Mouse (Mus musculus) embryonic facial prominence, embryonic 14.5 days (tissue): ENCODE data around the gene Fam189b. TPM values are rescaled to one million over a fixed set of nuclear protein-coding genes. Genes with fewer than 3 reads are reported as not detected.

Experiments
- ATAC-seq: fragments of 200-750 bp; cut with Nextera tagmentation; 2 replicates; pipeline ENCODE4 v1.8.0; 2017; ENCODE audit warnings: low read depth, moderate number of reproducible peaks, moderate TSS enrichment
- DNase-seq: peaks from one replicate; pipeline ENCODE4 v3.0.0-alpha.2; 2015; ENCODE audit warnings: low spot score
- H3K27ac ChIP-seq: fragments of 300-500 bp; sonication (generic); replicated peaks from 2 replicates; pipeline ENCODE4 v1.5.1; 2014; ENCODE audit warnings: low read depth, mild to moderate bottlenecking, low read length, moderate library complexity
- H3K27me3 ChIP-seq: fragments of 300-500 bp; sonication (generic); replicated peaks from 2 replicates; pipeline ENCODE4 v1.6.1; 2014; ENCODE audit warnings: low read length; ENCODE audit not compliant: control insufficient read depth, insufficient read depth
- H3K36me3 ChIP-seq: fragments of 300-500 bp; sonication (generic); 2 replicates; pipeline ENCODE4 v1.6.1; 2014; ENCODE audit warnings: low read length, mixed read lengths; ENCODE audit not compliant: control insufficient read depth, insufficient read depth
- H3K4me1 ChIP-seq: fragments of 300-500 bp; sonication (generic); 2 replicates; pipeline ENCODE4 v1.6.1; 2014; ENCODE audit warnings: antibody characterized with exemption, low read length; ENCODE audit not compliant: control insufficient read depth, insufficient read depth
- H3K4me2 ChIP-seq: fragments of 300-500 bp; sonication (generic); 2 replicates; pipeline ENCODE4 v1.6.1; 2014; ENCODE audit warnings: low read depth, mild to moderate bottlenecking, low read length, moderate library complexity, mixed read lengths
- H3K4me3 ChIP-seq: fragments of 300-500 bp; sonication (generic); 2 replicates; pipeline ENCODE4 v1.5.1; 2014; ENCODE audit warnings: low read depth, mild to moderate bottlenecking, low read length
- H3K9ac ChIP-seq: fragments of 300-500 bp; sonication (generic); 2 replicates; pipeline ENCODE4 v1.6.1; 2014; ENCODE audit warnings: low read depth, mild to moderate bottlenecking, low read length, moderate library complexity, mixed read lengths
- H3K9me3 ChIP-seq: fragments of 300-500 bp; sonication (generic); 2 replicates; pipeline ENCODE4 v1.6.1; 2016; ENCODE audit warnings: low read length; ENCODE audit not compliant: control insufficient read depth
- WGBS: fragments of 180-500 bp; shearing (Covaris S2); extraction: QIAGEN DNeasy Blood & Tissue Kit; methylation state at CpG from one replicate; pipeline ENCODE4 v1.1.7; 2014; 5-methylcytosine and 5-hydroxymethylcytosine counted together
- polyA plus RNA-seq: library from polyadenylated mRNA; unstranded; fragments of >200 nt; fragmentation: Nextera tagmentation; extraction: Ambion mirVana; gene quantifications from 2 replicates; pipeline ENCODE4 v1.2.1, GENCODE M21; 2014

Gene Fam189b
- polyA plus RNA-seq, 1 experiment from 2014 or later = 27.9 TPM

DNA sequence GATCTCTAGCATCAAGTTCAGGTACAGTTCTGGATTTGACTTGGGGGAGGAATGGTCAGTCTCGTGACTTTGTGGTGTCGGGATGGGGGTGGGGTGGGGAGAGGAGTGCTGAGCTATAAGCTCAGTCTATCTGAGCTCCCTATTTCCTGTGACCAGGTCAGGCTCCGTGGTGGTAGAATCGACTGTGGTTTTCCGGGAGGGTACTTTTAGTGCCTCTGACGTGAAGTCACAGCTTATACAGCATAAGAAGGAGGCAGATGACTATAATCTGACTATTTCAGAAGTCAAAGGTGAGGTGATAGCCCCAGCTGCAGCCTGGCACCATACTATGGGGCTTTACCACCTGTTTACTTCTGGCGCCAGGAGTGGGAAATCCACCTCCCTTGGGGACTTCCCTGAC lies 48.4 kb downstream of the Fam189b start:
- DNase-seq = no peak
- H3K27ac ChIP-seq = no peak overlapping the region
- H3K27me3 ChIP-seq = no peaks in the 10 kb centered on the region
- WGBS = 64% methylated on average over 7 of the region's 7 CpGs
- no peak overlapping the region for H3K9ac ChIP-seq
- no peak for ATAC-seq
- peaks cover 13% of the 10 kb centered on the region for H3K4me1 ChIP-seq
- no peak overlapping the region for H3K4me3 ChIP-seq
- H3K4me2 ChIP-seq = no peak overlapping the region
- 0 out of 2 replicates have a peak, but pooled peaks cover 9% of the 10 kb centered on the region for H3K36me3 ChIP-seq
- no peaks in the 10 kb centered on the region for H3K9me3 ChIP-seq

GRCm38 (mm10) chr3:89231772-89232275 lies 48.9 kb downstream of the Fam189b start:
- no peak for DNase-seq
- ATAC-seq = no peak
- 77% methylated on average over 16 of the region's 16 CpGs for WGBS
- Histone ChIP-seq H3K9me3 (no peaks in the 10 kb centered on the region), H3K27me3 (no peaks in the 10 kb centered on the region), H3K4me2 (no peak overlapping the region), H3K27ac (no peak overlapping the region), H3K4me1 (peaks cover 9% of the 10 kb centered on the region), H3K36me3 (0 out of 2 replicates have a peak, but pooled peaks cover 9% of the 10 kb centered on the region), H3K9ac (no peak overlapping the region), H3K4me3 (no peak overlapping the region)

GRCm38 (mm10) chr3:89232614-89233013 lies 49.7 kb downstream of the Fam189b start:
- Histone ChIP-seq H3K9me3 (no peaks in the 10 kb centered on the region), H3K9ac (no peak overlapping the region), H3K4me3 (no peak overlapping the region), H3K4me2 (no peak overlapping the region), H3K4me1 (0 out of 2 replicates have a peak, but pooled peaks cover 6% of the 10 kb centered on the region), H3K36me3 (0 out of 2 replicates have a peak, but pooled peaks cover 14% of the 10 kb centered on the region), H3K27me3 (no peaks in the 10 kb centered on the region), H3K27ac (no peak overlapping the region)
- DNase-seq = no peak
- ATAC-seq = no peak
- 60% methylated on average over 5 of the region's 6 CpGs for WGBS

DNA sequence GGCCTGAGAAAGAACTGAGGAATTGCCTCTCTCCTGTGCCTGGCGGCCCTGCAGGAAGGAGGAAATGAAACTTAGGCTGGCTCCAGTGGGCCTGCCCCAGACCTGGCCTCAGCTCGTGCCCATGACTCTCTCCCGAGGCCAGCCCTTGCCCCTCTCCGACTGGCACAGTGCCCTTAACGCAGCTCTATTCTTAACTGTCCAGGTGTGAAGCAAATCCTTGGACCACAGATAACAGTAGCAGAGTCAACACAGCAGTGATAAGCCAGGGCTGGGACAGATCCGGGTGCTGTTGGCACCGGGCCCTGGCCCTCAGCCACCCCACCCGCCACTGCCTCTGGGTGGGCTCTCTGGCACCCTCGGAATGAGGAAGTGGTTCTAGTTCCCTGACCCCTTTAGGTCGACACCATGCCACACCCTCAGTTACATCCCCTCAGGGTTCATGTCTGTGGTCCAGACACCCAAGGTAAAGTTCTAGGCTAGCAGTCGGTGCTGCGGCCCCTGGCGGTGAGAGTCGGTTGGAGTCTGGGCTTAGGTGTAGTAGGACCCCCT lies 50.7 kb downstream of the Fam189b start:
- Histone ChIP-seq H3K4me3 (no peak overlapping the region), H3K4me1 (0 out of 2 replicates have a peak, but pooled peaks cover 2% of the 10 kb centered on the region), H3K36me3 (peaks cover 22% of the 10 kb centered on the region; the same call in 1 of the 2 replicates), H3K27ac (no peak overlapping the region), H3K4me2 (no peak overlapping the region), H3K27me3 (no peaks in the 10 kb centered on the region), H3K9ac (no peak overlapping the region), H3K9me3 (no peaks in the 10 kb centered on the region)
- 74% methylated on average over 13 of the region's 14 CpGs for WGBS
- no peak for DNase-seq
- ATAC-seq = no peak

DNA sequence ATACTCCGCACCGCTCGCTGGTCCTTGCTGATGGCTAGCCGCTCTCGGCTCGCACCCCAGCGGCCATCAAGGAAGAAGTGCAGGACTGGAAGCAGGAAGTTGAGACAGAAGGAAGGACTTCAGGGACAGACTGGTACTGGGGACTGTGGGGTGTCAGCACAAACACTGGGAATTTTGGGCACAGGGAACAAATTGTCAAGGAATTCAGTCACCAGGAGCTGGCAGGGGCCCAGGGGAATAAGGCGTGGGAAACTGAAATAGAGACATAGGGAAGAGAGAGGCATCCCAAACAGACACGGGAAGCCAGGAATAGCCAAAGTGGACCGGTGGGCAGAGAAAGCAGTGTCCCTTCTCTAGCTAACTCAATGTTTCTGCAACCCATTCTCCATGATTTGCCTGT lies 53.6 kb downstream of the Fam189b start:
- ATAC-seq (no peak), DNase-seq (no peak)
- no peaks in the 10 kb centered on the region for H3K27me3 ChIP-seq
- 87% methylated on average over 10 of the region's 10 CpGs for WGBS
- no peak overlapping the region for H3K9ac ChIP-seq
- H3K4me3 ChIP-seq = no peak overlapping the region
- H3K4me1 ChIP-seq = no peaks in the 10 kb centered on the region
- H3K4me2 ChIP-seq = no peak overlapping the region
- H3K9me3 ChIP-seq = no peaks in the 10 kb centered on the region
- peaks cover 31% of the 10 kb centered on the region; the same call in 1 of the 2 replicates for H3K36me3 ChIP-seq
- no peak overlapping the region for H3K27ac ChIP-seq

- Histone ChIP-seq H3K4me2 (no peak overlapping the region), H3K4me3 (no peak overlapping the region), H3K4me1 (no peaks in the 10 kb centered on the region), H3K9me3 (no peaks in the 10 kb centered on the region), H3K27me3 (no peaks in the 10 kb centered on the region), H3K27ac (no peak overlapping the region), H3K36me3 (peaks cover 37% of the 10 kb centered on the region; the same call in 1 of the 2 replicates), H3K9ac (no peak overlapping the region)
- ATAC-seq (no peak), DNase-seq (no peak)
- 92% methylated on average over 21 of the region's 21 CpGs for WGBS
Measured at GRCm38 (mm10) chr3:89237682-89238081, 54.7 kb downstream of the Fam189b start.

DNA sequence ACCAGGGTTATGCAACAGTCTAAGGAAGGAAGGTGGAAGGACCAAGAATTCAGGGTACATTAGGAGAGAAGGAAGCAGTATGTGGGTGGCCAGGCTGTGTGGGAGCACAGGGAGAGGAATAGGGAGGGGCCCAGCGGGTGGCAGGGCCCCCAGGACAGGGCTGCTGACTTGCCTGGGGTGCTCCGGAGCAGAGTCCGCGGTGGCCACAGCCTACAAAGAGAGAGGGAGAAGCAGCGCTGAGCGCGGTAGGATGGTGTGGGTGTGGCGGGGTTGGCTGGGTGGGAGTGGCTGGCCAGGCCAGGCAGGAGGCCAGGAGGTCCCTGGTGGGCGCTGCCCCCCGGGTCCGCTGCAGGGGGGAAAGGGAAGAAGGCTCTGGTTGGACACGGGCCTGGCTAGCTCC lies 55.6 kb downstream of the Fam189b start:
- no peak overlapping the region for H3K27ac ChIP-seq
- no peak for DNase-seq
- H3K4me1 ChIP-seq = no peaks in the 10 kb centered on the region
- no peak for ATAC-seq
- H3K36me3 ChIP-seq = peaks cover 37% of the 10 kb centered on the region; the same call in 1 of the 2 replicates
- no peak overlapping the region for H3K9ac ChIP-seq
- no peak overlapping the region for H3K4me2 ChIP-seq
- H3K9me3 ChIP-seq = no peaks in the 10 kb centered on the region
- WGBS = 74% methylated on average over 9 of the region's 12 CpGs
- H3K4me3 ChIP-seq = no peak overlapping the region
- H3K27me3 ChIP-seq = no peaks in the 10 kb centered on the region
